Mouse (Mus musculus): ENCODE results near the gene Atxn1. TPM values are rescaled to one million over a fixed set of nuclear protein-coding genes. Genes with fewer than 3 reads are reported as not detected.

Atxn1 gene
- polyA plus RNA-seq, 1 experiment from 2014 or later, result 5.4 TPM

GRCm38 (mm10) chr13:45672628-45673027 lies 292.2 kb downstream of the Atxn1 start:
- H3K9me3 ChIP-seq, result no peaks in the 10 kb centered on the region
- no peak overlapping the region for H3K4me3 ChIP-seq
- no peaks in the 10 kb centered on the region for H3K36me3 ChIP-seq
- no peak overlapping the region for H3K4me2 ChIP-seq
- WGBS, result 54% methylated on average over 2 of the region's 2 CpGs
- H3K9ac ChIP-seq, result no peak overlapping the region
- ATAC-seq (ENCODE audit: insufficient number of reproducible peaks, low FRiP score, low TSS enrichment, low read depth), result no peak
- H3K27ac ChIP-seq, result no peak overlapping the region
- H3K4me1 ChIP-seq, result peaks cover 5% of the 10 kb centered on the region; the same call in 1 of the 2 replicates
- H3K27me3 ChIP-seq, result no peaks in the 10 kb centered on the region

GRCm38 (mm10) chr13:45669969-45670368 lies 294.8 kb downstream of the Atxn1 start:
- Histone ChIP-seq H3K27ac (0 out of 2 replicates have a peak overlapping the region, but pooled peaks have one; percentile 38), H3K4me3 (no peak overlapping the region), H3K27me3 (no peaks in the 10 kb centered on the region), H3K36me3 (no peaks in the 10 kb centered on the region), H3K9ac (no peak overlapping the region), H3K9me3 (no peaks in the 10 kb centered on the region), H3K4me1 (peaks cover 5% of the 10 kb centered on the region; the same call in 1 of the 2 replicates), H3K4me2 (no peak overlapping the region)
- WGBS, result 55% methylated on average over 11 of the region's 11 CpGs
- no peak for ATAC-seq (ENCODE audit: insufficient number of reproducible peaks, low FRiP score, low TSS enrichment, low read depth)

GRCm38 (mm10) chr13:45662852-45663251 lies 302.0 kb downstream of the Atxn1 start:
- H3K9me3 ChIP-seq, result no peaks in the 10 kb centered on the region
- H3K4me3 ChIP-seq, result no peak overlapping the region
- H3K4me1 ChIP-seq, result peaks cover 20% of the 10 kb centered on the region
- H3K27me3 ChIP-seq, result no peaks in the 10 kb centered on the region
- ATAC-seq (ENCODE audit: insufficient number of reproducible peaks, low FRiP score, low TSS enrichment, low read depth), result no peak
- no peaks in the 10 kb centered on the region for H3K36me3 ChIP-seq
- H3K9ac ChIP-seq, result no peak overlapping the region
- H3K4me2 ChIP-seq, result no peak overlapping the region
- 91% methylated on average over 10 of the region's 10 CpGs for WGBS
- no peak overlapping the region for H3K27ac ChIP-seq

DNA sequence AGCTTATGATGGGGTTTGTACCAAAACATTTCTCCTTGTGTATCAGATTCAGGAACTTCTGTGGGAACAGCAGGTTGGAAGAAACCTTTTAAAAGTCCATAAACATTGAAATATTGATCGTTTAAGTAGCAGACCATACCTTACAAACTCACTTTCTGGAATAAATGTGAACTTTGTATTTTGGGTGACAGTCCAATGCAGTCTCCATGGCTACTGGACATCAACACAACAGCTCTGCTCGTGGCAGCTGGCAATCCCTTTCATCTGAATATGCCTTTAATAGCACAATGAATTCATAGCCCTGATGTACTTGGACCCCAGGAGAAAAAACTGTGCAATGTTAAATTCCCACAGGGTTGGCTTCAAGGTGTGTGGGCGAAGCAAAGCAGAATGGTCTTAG lies 302.6 kb downstream of the Atxn1 start:
- Histone ChIP-seq H3K9me3 (no peaks in the 10 kb centered on the region), H3K9ac (no peak overlapping the region), H3K4me3 (no peak overlapping the region), H3K36me3 (no peaks in the 10 kb centered on the region), H3K4me1 (peaks cover 20% of the 10 kb centered on the region), H3K27me3 (no peaks in the 10 kb centered on the region), H3K27ac (peak overlapping the region; percentile 75), H3K4me2 (no peak overlapping the region)
- 69% methylated on average over 3 of the region's 3 CpGs for WGBS
- no peak for ATAC-seq (ENCODE audit: insufficient number of reproducible peaks, low FRiP score, low TSS enrichment, low read depth)

- Histone ChIP-seq H3K4me2 (no peak overlapping the region), H3K27ac (peak overlapping the region; percentile 75)
- ATAC-seq (ENCODE audit: insufficient number of reproducible peaks, low FRiP score, low TSS enrichment, low read depth), result no peak
Measured at GRCm38 (mm10) chr13:45661283-45662185, 303.3 kb downstream of the Atxn1 start.

GRCm38 (mm10) chr13:45659813-45660212 lies 305.0 kb downstream of the Atxn1 start:
- Histone ChIP-seq H3K4me2 (no peak overlapping the region), H3K9ac (no peak overlapping the region), H3K9me3 (no peaks in the 10 kb centered on the region), H3K27ac (no peak overlapping the region), H3K4me1 (peaks cover 20% of the 10 kb centered on the region), H3K4me3 (no peak overlapping the region), H3K27me3 (no peaks in the 10 kb centered on the region), H3K36me3 (no peaks in the 10 kb centered on the region)
- ATAC-seq (ENCODE audit: insufficient number of reproducible peaks, low FRiP score, low TSS enrichment, low read depth), result no peak
- 64% methylated on average over 4 of the region's 4 CpGs for WGBS

More at GRCm38 (mm10) chr13:45661283-45662185, 303.3 kb downstream of the Atxn1 start:
- H3K4me3 ChIP-seq, result no peak overlapping the region
- WGBS, result 57% methylated on average over 12 of the region's 12 CpGs
- no peaks in the 10 kb centered on the region for H3K9me3 ChIP-seq
- H3K4me1 ChIP-seq, result peaks cover 20% of the 10 kb centered on the region
- no peaks in the 10 kb centered on the region for H3K36me3 ChIP-seq
- no peak overlapping the region for H3K9ac ChIP-seq
- no peaks in the 10 kb centered on the region for H3K27me3 ChIP-seq

DNA sequence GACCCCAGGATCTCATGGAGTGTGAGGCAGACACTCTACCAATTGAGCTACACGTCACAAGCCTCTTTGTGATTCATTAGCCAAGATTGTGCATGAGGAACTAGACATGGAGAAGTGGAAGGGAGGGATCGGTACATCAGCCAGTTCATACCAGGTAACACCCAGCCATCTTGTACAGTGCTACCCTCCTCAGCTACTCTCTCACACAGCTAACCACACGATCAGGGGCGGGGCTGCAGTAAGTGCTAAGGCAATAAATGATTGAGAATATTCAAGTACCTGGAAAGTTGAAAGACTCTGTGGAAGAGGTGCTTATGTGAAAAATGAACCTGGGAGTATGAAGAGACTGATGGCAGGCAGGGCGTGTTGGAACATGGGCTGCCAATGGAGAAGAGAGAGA lies 306.5 kb downstream of the Atxn1 start:
- no peak for ATAC-seq (ENCODE audit: insufficient number of reproducible peaks, low FRiP score, low TSS enrichment, low read depth)
- 88% methylated on average over 5 of the region's 5 CpGs for WGBS
- peaks cover 20% of the 10 kb centered on the region for H3K4me1 ChIP-seq
- no peak overlapping the region for H3K4me3 ChIP-seq
- H3K4me2 ChIP-seq, result no peak overlapping the region
- no peaks in the 10 kb centered on the region; the same call in 1 of the 2 replicates for H3K9me3 ChIP-seq
- no peak overlapping the region for H3K9ac ChIP-seq
- no peaks in the 10 kb centered on the region for H3K27me3 ChIP-seq
- H3K36me3 ChIP-seq, result no peaks in the 10 kb centered on the region
- H3K27ac ChIP-seq, result no peak overlapping the region

- 91% methylated on average over 1 of the region's 1 CpGs for WGBS
Measured at GRCm38 (mm10) chr13:45657176-45657575, 307.6 kb downstream of the Atxn1 start.

DNA sequence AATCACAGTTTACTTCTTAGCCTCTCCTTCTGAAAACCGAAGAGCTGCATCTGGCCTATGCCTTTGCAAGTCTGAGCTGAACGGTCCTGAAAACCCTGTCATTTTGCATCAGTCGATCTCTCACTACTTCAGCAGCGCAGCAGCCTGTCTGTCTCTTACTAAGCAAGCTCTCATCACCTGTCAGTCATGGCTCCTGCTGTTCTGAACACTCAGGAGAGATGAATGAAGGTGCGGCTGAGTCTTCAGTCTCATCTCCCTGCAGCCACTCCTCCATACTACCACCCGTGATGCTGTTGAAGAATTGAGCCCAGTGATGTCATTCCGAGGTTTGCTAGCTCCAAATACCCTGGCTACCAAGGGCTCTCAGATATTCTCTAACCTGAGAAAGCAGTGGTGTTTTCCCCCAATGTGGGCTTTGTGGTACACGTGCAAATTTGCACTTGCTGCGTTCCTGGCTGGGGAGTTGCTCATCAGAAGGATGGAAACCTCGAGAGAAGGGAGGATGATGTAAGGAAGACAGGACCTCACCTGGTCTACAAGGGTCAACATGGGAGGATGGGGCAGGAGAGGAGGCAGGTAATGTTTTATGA lies 313.1 kb downstream of the Atxn1 start:
- H3K9ac ChIP-seq, result no peak overlapping the region

More at GRCm38 (mm10) chr13:45657176-45657575, 307.6 kb downstream of the Atxn1 start:
- Histone ChIP-seq H3K9me3 (no peaks in the 10 kb centered on the region; the same call in 1 of the 2 replicates), H3K4me1 (peaks cover 12% of the 10 kb centered on the region), H3K9ac (no peak overlapping the region), H3K4me2 (no peak overlapping the region), H3K27ac (no peak overlapping the region), H3K27me3 (no peaks in the 10 kb centered on the region), H3K36me3 (no peaks in the 10 kb centered on the region), H3K4me3 (no peak overlapping the region)
- no peak for ATAC-seq (ENCODE audit: insufficient number of reproducible peaks, low FRiP score, low TSS enrichment, low read depth)

GRCm38 (mm10) chr13:45649197-45649812 lies 315.5 kb downstream of the Atxn1 start:
- ATAC-seq (ENCODE audit: insufficient number of reproducible peaks, low FRiP score, low TSS enrichment, low read depth), result no peak

More for the DNA sequence above, 313.1 kb downstream of the Atxn1 start:
- WGBS, result 80% methylated on average over 10 of the region's 10 CpGs
- H3K27ac ChIP-seq, result no peak overlapping the region
- no peaks in the 10 kb centered on the region for H3K4me1 ChIP-seq
- H3K36me3 ChIP-seq, result no peaks in the 10 kb centered on the region
- H3K4me2 ChIP-seq, result no peak overlapping the region
- no peaks in the 10 kb centered on the region; the same call in 1 of the 2 replicates for H3K9me3 ChIP-seq
- no peak overlapping the region for H3K4me3 ChIP-seq
- no peaks in the 10 kb centered on the region for H3K27me3 ChIP-seq
- ATAC-seq (ENCODE audit: insufficient number of reproducible peaks, low FRiP score, low TSS enrichment, low read depth), result no peak

GRCm38 (mm10) chr13:45643780-45644395 lies 320.9 kb downstream of the Atxn1 start:
- Histone ChIP-seq H3K9me3 (no peaks in the 10 kb centered on the region), H3K9ac (no peak overlapping the region), H3K4me1 (peaks cover 12% of the 10 kb centered on the region; the same call in 1 of the 2 replicates), H3K27ac (peak overlapping the region; percentile 9; the same call in 1 of the 2 replicates), H3K4me2 (no peak overlapping the region), H3K27me3 (no peaks in the 10 kb centered on the region), H3K4me3 (no peak overlapping the region), H3K36me3 (no peaks in the 10 kb centered on the region)
- 41% methylated on average over 6 of the region's 6 CpGs for WGBS
- no peak for ATAC-seq (ENCODE audit: insufficient number of reproducible peaks, low FRiP score, low TSS enrichment, low read depth)

More at GRCm38 (mm10) chr13:45649197-45649812, 315.5 kb downstream of the Atxn1 start:
- no peaks in the 10 kb centered on the region for H3K36me3 ChIP-seq
- H3K4me2 ChIP-seq, result no peak overlapping the region
- H3K9ac ChIP-seq, result no peak overlapping the region
- H3K27me3 ChIP-seq, result no peaks in the 10 kb centered on the region
- H3K4me3 ChIP-seq, result no peak overlapping the region
- H3K9me3 ChIP-seq, result no peaks in the 10 kb centered on the region; the same call in 1 of the 2 replicates
- no peak overlapping the region for H3K27ac ChIP-seq
- peaks cover 3% of the 10 kb centered on the region; the same call in 1 of the 2 replicates for H3K4me1 ChIP-seq
- WGBS, result 66% methylated on average over 4 of the region's 4 CpGs

Measured in limb, embryonic 15.5 days (tissue).